In genomic region chr1:21304646-21305045, GRCm38 (mm10) we compare ENCODE assay signal across 24 mouse cellular contexts. TPM values are rescaled to one million over a fixed set of nuclear protein-coding genes. Genes with fewer than 3 reads are reported as not detected.
"Had no signal": no experiment of that assay in that cellular context is flagged by ENCODE, and none has a peak within 500 bp of the region (broad histone marks: within the 10 kb centered on the region; RNA-seq: fewer than 3 reads in every experiment).

No protein-coding gene starts in this region.

- H3K9me3 ChIP-seq: limb, embryonic 12.5 days; limb, embryonic 15.5 days; liver, embryonic 13.5 days; megakaryocyte, embryonic 14.5 days; midbrain, embryonic 10.5 days; midbrain, embryonic 13.5 days; neural tube, embryonic 13.5 days had no signal

- H3K4me2 ChIP-seq: limb, embryonic 12.5 days; limb, embryonic 15.5 days; liver, embryonic 13.5 days; midbrain, embryonic 13.5 days; neural tube, embryonic 13.5 days had no signal

- H3K4me3 ChIP-seq: limb, embryonic 12.5 days; limb, embryonic 15.5 days; liver, embryonic 13.5 days; megakaryocyte, embryonic 14.5 days; midbrain, embryonic 10.5 days; midbrain, embryonic 13.5 days; myocyte; neural tube, embryonic 13.5 days had no signal

- H3K4me1 ChIP-seq: limb, embryonic 12.5 days; limb, embryonic 15.5 days; liver, embryonic 13.5 days; megakaryocyte, embryonic 14.5 days; midbrain, embryonic 10.5 days; midbrain, embryonic 13.5 days; neural tube, embryonic 13.5 days had no signal

- DNase-seq: kidney, adult 9 months; kidney, postnatal 14 days; kidney, postnatal 4 days; left cerebral cortex, postnatal 4 days; liver, embryonic 13.5 days; lung, adult 2 months; thymus, adult 18-20 months; thymus, postnatal 36 days had no signal

- H3K27me3 ChIP-seq: limb, embryonic 12.5 days; limb, embryonic 15.5 days; liver, embryonic 13.5 days; megakaryocyte, embryonic 14.5 days; midbrain, embryonic 13.5 days; neural tube, embryonic 13.5 days had no signal

- ATAC-seq: midbrain, embryonic 13.5 days; midbrain, embryonic 16.5 days had no signal

- H3K27ac ChIP-seq: limb, embryonic 12.5 days; limb, embryonic 15.5 days; liver, embryonic 13.5 days; macrophage; midbrain, embryonic 10.5 days; midbrain, embryonic 13.5 days; neural tube, embryonic 13.5 days; stomach, postnatal 0 days had no signal

- H3K9ac ChIP-seq: limb, embryonic 12.5 days; limb, embryonic 15.5 days; liver, embryonic 13.5 days; midbrain, embryonic 13.5 days; neural tube, embryonic 13.5 days had no signal

- H3K36me3 ChIP-seq: limb, embryonic 12.5 days; limb, embryonic 15.5 days; liver, embryonic 13.5 days; midbrain, embryonic 10.5 days; midbrain, embryonic 13.5 days; neural tube, embryonic 13.5 days had no signal

RNA-seq across cellular contexts. Expression of gene Khdc1a, which starts 44.8 kb away (rescaled TPM):
- polyA plus RNA-seq: kidney, embryonic 16.5 days; limb, embryonic 12.5 days; limb, embryonic 15.5 days; liver, embryonic 13.5 days; liver, embryonic 16.5 days; lung, adult 2 months; lung, embryonic 16.5 days; macrophage; midbrain, embryonic 10.5 days; midbrain, embryonic 13.5 days; midbrain, embryonic 16.5 days; myocyte; neural tube, embryonic 13.5 days; small intestine, adult 2 months; spleen, adult 2 months; stomach, embryonic 14.5 days had no signal
